Mouse (Mus musculus): ENCODE measurements around the gene Chd5.

The Chd5 gene

GRCm38 (mm10) chr4:152338419-152339292 lies at the start of gene Chd5:
Gene Chd5 (plus strand): TSS chr4:152338651.
- peak in 1 of 2 experiments; percentile 69 for DNase-seq (ENCODE audit: low spot score in 2 of 2)

GRCm38 (mm10) chr4:152290385-152290784 lies 48.1 kb upstream of the Chd5 start:
- no peak for DNase-seq (ENCODE audit: low spot score in 2 of 2)

GRCm38 (mm10) chr4:152290991-152291390 lies 47.5 kb upstream of the Chd5 start:
- DNase-seq (ENCODE audit: low spot score in 2 of 2): no peak

- no peak for DNase-seq (ENCODE audit: low spot score in 2 of 2)
These were observed 46.9 kb upstream of the Chd5 start, which contains the start of gene Hes3 for GRCm38 (mm10) chr4:152291562-152291961. Gene Hes3 (minus strand): TSS chr4:152291662.

GRCm38 (mm10) chr4:152292102-152292765 lies 46.2 kb upstream of the Chd5 start:
- DNase-seq (ENCODE audit: low spot score in 2 of 2): no peak

GRCm38 (mm10) chr4:152294188-152294929 lies 44.1 kb upstream of the Chd5 start:
- DNase-seq (ENCODE audit: low spot score in 2 of 2): no peak

- DNase-seq (ENCODE audit: low spot score in 2 of 2): no peak
These were observed 42.5 kb upstream of the Chd5 start for GRCm38 (mm10) chr4:152295916-152296315.

GRCm38 (mm10) chr4:152296371-152296770 lies 42.1 kb upstream of the Chd5 start:
- DNase-seq (ENCODE audit: low spot score in 2 of 2): no peak

- peak; percentile 98 to 100 for DNase-seq (ENCODE audit: low spot score in 2 of 2)
These were observed 41.3 kb upstream of the Chd5 start, which contains the start of gene Icmt for GRCm38 (mm10) chr4:152296874-152297861. Gene Icmt (plus strand): TSS chr4:152297227.

- no peak for DNase-seq (ENCODE audit: low spot score in 2 of 2)
These were observed 39.6 kb upstream of the Chd5 start for GRCm38 (mm10) chr4:152298836-152299235.

- no peak for DNase-seq (ENCODE audit: low spot score in 2 of 2)
These were observed 38.1 kb upstream of the Chd5 start for GRCm38 (mm10) chr4:152300375-152300774.

- no peak for DNase-seq (ENCODE audit: low spot score in 2 of 2)
These were observed 36.4 kb upstream of the Chd5 start for GRCm38 (mm10) chr4:152302012-152302411.

- no peak for DNase-seq (ENCODE audit: low spot score in 2 of 2)
These were observed 35.3 kb upstream of the Chd5 start for GRCm38 (mm10) chr4:152303172-152303571.

- DNase-seq (ENCODE audit: low spot score in 2 of 2): no peak
These were observed 33.8 kb upstream of the Chd5 start for GRCm38 (mm10) chr4:152304685-152305084.

GRCm38 (mm10) chr4:152305991-152306390 lies 32.5 kb upstream of the Chd5 start:
- DNase-seq (ENCODE audit: low spot score in 2 of 2): no peak

GRCm38 (mm10) chr4:152307542-152307941 lies 30.9 kb upstream of the Chd5 start:
- DNase-seq (ENCODE audit: low spot score in 2 of 2): no peak

GRCm38 (mm10) chr4:152312186-152312585 lies 26.3 kb upstream of the Chd5 start:
- DNase-seq (ENCODE audit: low spot score in 2 of 2): no peak

GRCm38 (mm10) chr4:152313211-152313632 lies 25.2 kb upstream of the Chd5 start:
- no peak for DNase-seq (ENCODE audit: low spot score in 2 of 2)

GRCm38 (mm10) chr4:152313934-152314333 lies 24.5 kb upstream of the Chd5 start:
- DNase-seq (ENCODE audit: low spot score in 2 of 2): no peak

- no peak for DNase-seq (ENCODE audit: low spot score in 2 of 2)
These were observed 22.8 kb upstream of the Chd5 start for GRCm38 (mm10) chr4:152315498-152316213.

Data from frontal cortex, postnatal 10 days (tissue).